Mouse (Mus musculus): ENCODE measurements around the gene Itpr2.

Itpr2 gene

DNA sequence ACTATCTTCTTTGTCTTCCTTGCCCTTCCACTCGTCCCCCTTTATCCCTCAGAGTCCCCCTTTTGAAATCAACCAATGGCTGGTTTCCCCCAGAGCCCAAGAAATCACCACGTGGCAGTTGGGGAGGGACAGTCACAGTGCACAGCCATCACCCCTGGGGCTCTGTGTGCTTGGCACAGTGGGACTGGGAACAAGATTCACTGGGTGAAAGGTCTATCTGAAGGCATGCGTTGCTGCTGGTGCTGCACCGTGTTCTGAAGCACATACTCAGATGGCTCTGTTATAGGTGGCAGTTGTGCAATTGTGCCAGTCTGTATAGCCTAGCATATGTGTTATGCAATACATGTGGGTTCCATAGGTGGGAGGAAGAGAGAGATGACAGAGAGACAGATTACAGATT, 154.5 kb downstream of the Itpr2 start:
- DNase-seq (ENCODE audit: inconsistent ontology term): no peak

GRCm38 (mm10) chr6:146346545-146347195, 155.4 kb downstream of the Itpr2 start:
- DNase-seq (ENCODE audit: inconsistent ontology term): no peak

DNA sequence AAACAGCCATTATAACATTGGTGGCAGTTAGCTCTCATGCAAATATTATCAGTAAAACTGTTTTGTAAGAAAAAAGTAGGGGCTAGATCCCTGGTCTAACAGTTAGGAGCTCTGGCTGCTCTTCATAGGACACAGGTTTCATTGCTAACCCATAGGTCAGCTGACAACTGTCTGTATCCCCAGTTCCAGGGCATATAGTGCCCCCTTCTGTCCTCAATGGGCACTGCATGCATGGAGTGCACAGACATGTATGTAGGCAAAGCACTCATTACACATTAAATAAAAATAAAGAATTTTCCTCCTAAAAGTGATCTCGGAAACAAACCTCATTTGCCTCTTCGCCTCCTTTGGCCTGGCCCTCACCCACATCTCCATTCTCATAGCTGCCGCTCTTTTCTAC, 157.3 kb downstream of the Itpr2 start:
- DNase-seq (ENCODE audit: inconsistent ontology term): no peak

- DNase-seq (ENCODE audit: inconsistent ontology term): no peak
These were observed 158.2 kb downstream of the Itpr2 start for GRCm38 (mm10) chr6:146343671-146344384.

GRCm38 (mm10) chr6:146342995-146343394, 159.0 kb downstream of the Itpr2 start:
- DNase-seq (ENCODE audit: inconsistent ontology term): peak; percentile 81

DNA sequence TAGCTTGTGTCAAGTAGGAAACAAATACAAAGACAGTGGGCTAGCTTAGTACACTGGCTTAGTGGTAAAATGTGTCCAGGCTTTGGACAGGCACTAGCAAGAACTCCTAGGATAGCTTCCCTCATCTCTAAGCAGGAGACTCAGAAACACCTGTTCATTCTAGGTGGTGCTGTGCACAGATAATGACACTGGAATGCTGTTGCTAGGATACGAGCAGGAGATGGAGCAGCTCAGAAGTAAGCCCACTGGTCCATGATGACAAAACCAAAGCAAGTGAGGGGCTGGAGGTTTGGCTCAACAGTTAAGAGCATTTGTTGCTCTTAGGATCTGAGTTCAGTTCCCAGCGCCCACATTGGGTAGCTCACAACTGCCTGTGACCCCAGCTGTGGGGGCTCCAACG, 160.1 kb downstream of the Itpr2 start:
- DNase-seq (ENCODE audit: inconsistent ontology term): no peak

- DNase-seq (ENCODE audit: inconsistent ontology term): no peak
These were observed 160.6 kb downstream of the Itpr2 start for GRCm38 (mm10) chr6:146341413-146341812.

DNA sequence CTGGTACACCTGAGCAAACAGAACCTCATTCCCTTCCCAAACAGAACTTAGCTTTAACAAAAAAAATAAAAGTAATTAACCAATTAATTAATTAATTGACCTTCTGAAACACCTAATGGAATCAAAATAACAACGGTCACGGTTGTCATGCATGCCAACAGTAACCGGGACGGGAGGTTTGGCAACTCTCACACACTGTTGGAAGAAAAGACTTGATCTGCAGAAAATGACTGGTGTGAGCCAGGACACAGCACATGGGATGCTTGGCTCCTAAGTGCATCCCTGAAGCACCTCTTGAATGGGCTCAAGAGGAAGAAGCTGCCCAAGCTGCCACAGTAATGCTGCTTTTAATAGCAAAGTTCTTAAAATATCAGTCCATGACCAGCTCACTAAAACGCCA, 161.1 kb downstream of the Itpr2 start:
- DNase-seq (ENCODE audit: inconsistent ontology term): no peak

DNA sequence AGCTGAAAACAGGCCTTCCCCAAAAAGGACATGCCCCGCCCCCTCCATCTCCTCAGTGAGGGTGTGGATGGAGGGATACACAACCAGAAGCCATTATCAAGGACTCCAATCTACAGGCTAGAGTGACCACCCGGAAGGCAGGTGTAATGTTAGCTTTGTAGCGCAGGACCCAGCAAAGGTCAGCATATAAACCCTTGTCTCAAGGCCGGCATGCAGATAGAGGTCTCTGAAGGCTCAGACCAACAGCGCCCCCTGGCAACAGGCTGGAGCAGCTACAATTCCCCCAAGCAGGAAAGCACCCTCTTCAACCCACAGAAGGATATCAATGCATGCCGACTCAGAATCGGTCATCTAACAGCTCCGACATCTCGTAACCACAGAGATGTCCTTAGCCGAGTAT, 162.2 kb downstream of the Itpr2 start:
- DNase-seq (ENCODE audit: inconsistent ontology term): no peak

DNA sequence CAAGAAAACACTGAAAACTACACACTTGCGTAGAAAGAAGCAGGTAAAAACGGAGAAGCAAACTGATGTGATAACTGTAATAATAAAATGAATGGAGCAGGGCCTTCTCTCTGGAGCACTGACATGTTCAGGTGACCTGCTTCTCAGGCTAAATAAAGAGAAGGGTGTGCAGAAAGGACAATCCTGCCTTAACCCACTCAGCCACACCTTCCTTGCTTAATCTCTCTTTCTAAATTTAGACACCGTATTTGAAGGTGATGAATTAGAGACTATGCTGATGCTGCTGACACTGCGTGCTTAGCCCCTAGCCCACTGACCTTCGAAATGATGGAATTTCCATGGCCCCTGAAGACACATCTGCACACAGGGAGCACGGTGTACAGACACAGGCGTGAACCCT, 164.8 kb downstream of the Itpr2 start:
- DNase-seq (ENCODE audit: inconsistent ontology term): no peak

DNA sequence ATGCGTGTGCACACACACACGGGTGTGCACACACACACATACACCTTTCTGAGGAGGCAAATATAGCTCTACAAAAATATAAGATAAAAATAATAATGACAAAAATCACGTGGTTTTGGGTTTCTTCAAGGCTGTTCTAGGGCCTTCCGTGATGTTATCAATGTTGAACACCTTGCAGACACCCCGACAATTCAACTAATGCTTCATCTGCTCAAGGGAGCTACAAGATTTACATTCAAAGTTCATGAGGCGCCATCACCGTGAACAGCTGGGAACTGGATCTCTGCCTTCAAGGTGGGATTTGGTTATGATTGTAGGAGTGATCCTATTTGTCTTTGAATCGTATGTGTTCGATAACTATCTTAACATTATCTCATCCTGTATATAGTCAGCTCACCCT, 166.8 kb downstream of the Itpr2 start:
- DNase-seq (ENCODE audit: inconsistent ontology term): no peak

DNA sequence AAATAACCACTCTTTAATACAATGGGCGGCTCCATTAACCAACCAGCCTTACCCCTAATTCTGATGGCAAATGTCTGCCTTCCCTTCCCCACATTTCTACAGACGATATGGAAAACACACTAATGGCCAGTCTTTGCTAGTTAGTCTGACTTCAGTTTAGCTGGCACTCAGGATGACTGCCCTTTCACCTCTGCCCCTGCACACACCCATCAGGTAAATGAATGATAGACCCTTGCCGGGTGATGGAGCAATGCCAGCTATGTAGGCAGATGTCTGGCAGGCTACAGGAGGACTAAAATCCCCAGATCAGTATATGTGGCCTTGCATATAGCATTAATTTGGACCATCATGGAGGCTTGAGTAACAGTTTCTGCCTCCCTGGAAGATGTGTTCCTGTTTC, 168.5 kb downstream of the Itpr2 start:
- no peak for DNase-seq (ENCODE audit: inconsistent ontology term)

DNA sequence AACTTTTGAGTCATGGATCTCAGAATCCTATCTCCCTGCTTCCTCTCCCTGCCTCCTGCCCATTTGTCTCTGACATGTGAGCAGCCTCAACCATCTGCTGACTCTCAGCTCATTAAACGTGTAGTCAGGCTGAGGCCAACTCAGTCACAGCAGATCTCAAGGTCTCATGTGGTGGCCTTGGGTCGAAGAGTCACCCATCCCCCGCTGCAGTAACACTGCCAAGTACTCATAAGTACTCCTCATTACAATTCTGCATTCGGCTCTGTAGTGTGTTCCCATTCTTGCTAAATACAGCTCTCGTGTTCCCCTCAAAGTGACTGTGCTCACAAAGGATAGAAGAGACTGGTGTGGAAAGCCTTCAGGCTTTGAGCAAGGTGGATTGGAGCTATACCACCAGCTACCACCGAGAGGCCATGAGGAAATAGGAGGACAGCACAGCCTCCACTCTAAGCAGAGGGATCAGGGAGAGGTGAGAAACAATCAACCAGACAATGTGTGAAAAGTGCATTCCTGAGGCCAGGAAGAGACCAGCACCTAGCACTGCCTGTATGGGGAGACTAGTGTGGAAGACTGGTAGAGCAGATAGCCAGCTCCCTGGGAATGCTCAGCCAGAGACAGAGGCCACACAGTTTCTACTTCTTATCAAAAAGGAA, 170.9 kb downstream of the Itpr2 start:
- no peak for DNase-seq (ENCODE audit: inconsistent ontology term)

- no peak for DNase-seq (ENCODE audit: inconsistent ontology term)
These were observed 172.9 kb downstream of the Itpr2 start for GRCm38 (mm10) chr6:146329079-146329478.

- DNase-seq (ENCODE audit: inconsistent ontology term): no peak
These were observed 175.4 kb downstream of the Itpr2 start for GRCm38 (mm10) chr6:146326631-146327030.

DNA sequence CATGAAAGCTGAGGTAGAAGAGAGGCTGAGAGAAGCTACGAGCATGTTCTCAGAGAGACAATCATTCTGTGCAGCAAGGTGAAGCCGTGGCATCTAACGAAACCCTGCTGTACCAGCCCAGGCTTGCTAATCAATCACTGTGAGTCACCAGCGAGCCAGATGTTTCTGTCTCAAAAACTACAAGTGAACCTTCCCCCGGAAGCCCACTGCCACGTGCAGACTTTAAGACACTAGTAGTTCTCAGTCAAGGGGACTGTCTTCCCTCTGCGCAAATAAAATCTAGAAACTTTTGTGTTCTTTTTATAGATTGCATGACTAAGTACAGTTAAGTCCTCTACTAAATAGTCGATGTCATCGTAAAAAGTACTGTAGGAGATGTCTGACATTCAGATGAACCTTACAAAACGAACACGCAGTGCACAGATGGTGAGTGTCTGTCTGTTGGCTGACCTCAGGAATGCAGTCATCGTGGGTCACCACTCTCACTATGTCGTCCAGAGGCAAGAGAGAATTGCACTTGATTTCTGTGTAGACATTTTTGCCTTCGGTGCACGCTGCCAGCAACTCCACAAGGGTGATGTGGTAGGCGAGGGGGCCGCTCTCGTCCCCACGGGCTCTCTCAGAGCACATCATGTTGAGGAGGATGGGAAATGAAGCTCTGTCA, 177.3 kb downstream of the Itpr2 start:
- peak; percentile 45 for DNase-seq (ENCODE audit: inconsistent ontology term)

GRCm38 (mm10) chr6:146322555-146322954, 179.5 kb downstream of the Itpr2 start:
- peak; percentile 15 for DNase-seq (ENCODE audit: inconsistent ontology term)

DNA sequence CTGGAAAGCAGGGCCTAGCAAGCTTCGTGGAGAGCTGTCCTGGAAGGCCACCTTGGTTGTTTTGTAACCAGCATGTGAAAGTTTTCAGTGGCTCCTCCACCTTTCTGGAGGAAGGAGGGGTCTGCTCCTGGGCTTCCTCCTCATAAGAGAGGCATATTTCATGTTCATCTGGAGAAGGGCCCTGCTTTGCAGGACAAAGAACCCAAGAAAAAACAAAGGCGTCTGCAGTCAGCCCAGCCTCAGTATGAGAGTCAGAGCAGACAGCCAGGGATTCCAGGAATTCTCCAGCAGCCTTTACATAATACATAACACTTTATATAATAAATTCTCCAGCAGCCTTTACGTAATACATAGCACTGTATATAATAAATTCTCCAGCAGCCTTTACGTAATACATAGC, 180.1 kb downstream of the Itpr2 start:
- DNase-seq (ENCODE audit: inconsistent ontology term): peak; percentile 60

GRCm38 (mm10) chr6:146316415-146316814, 185.6 kb downstream of the Itpr2 start:
- no peak for DNase-seq (ENCODE audit: inconsistent ontology term)

GRCm38 (mm10) chr6:146315153-146315552, 186.9 kb downstream of the Itpr2 start:
- no peak for DNase-seq (ENCODE audit: inconsistent ontology term)

DNA sequence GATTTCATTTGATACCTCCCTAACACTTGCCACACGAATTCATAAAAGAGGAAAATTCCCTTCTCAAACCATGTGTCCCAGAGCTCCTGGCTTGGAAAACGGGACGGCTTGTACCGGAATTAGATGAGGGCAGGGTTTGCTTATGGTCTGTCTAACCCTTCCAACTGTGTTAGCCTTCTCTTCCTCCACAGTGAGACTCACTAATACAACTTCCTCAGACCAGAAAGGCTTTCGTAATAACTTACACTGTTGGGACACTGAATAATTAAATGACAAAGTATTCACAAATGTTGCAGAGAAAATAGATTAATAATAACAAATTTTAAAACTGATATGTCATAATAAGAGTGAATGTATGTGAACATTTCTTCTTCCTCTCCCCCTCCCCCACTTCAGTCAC, 187.7 kb downstream of the Itpr2 start:
- no peak for DNase-seq (ENCODE audit: inconsistent ontology term)

GRCm38 (mm10) chr6:146313396-146313795, 188.6 kb downstream of the Itpr2 start:
- DNase-seq (ENCODE audit: inconsistent ontology term): no peak

DNA sequence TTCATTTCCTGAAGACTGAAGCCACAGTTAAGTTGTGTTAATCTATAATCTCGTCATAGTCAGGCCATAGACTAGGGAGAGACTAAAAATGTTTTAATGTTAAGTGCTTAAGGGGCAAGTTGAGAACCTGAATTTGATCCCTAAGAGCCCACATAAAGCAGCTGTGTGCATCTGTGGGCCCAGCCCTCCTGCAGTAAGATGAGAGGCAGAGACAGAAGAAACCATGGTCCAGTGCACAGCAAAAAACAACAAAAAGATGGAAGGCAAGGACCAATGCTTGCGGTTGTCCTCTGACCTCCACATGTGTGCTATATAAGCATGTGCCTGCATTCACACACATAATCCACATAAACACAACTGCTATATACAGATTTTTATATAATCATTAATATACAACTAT, 191.8 kb downstream of the Itpr2 start:
- DNase-seq (ENCODE audit: inconsistent ontology term): no peak
